Mouse (Mus musculus) brain, embryonic 14.5 days (tissue): ENCODE measurements around the gene Kif3c. TPM values are rescaled to one million over a fixed set of nuclear protein-coding genes. Genes with fewer than 3 reads are reported as not detected.

Experiments used
- DNase-seq: peaks from one replicate; pipeline ENCODE4 v3.0.0-alpha.2; 2011; ENCODE audit warnings: low read depth
- CTCF ChIP-seq: fragments of 200-500 bp; IDR thresholded peaks from 2 replicates; pipeline ENCODE4 v1.5.1; 2012; ENCODE audit warnings: inconsistent platforms, mild to moderate bottlenecking, moderate library complexity, borderline replicate concordance; ENCODE audit not compliant: insufficient read depth, insufficient read length; ENCODE audit errors: extremely low read depth
- POLR2A ChIP-seq: fragments of 200-500 bp; IDR thresholded peaks from 2 replicates; pipeline ENCODE4 v1.6.1; 2012; ENCODE audit warnings: mild to moderate bottlenecking, inconsistent platforms, borderline replicate concordance; ENCODE audit not compliant: poor library complexity, insufficient read depth, insufficient read length, severe bottlenecking; ENCODE audit errors: extremely low read depth
- polyA plus RNA-seq: library from polyadenylated mRNA; depleted of rRNA; stranded (reverse); fragments of >200 nt; gene quantifications from 2 replicates; pipeline ENCODE4 v1.2.3, GENCODE M21; 2012

Kif3c gene
- polyA plus RNA-seq, 1 experiment, result 130 TPM

DNA sequence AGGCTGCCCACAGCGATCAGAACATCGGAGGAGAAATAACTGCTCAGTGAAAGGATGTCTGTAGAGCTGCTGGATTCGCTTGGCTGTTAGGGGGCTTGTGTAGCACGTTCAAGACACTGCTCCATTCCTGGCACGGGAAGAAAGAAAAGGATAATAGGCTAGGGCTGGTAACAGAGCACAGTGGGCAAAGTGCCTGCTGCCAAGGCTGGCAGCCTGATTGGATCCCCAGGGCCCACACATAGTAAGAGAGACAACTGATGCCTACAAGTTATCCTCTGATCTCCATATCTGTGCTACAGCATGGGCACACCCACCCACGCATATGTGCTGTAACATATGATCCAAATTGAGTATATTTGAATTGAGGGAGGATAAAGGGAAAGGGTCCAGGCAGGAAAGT lies 41.7 kb downstream of the Kif3c start:
- TF ChIP-seq CTCF (no peak), POLR2A (no peak)
- peak; percentile 79 for DNase-seq

DNA sequence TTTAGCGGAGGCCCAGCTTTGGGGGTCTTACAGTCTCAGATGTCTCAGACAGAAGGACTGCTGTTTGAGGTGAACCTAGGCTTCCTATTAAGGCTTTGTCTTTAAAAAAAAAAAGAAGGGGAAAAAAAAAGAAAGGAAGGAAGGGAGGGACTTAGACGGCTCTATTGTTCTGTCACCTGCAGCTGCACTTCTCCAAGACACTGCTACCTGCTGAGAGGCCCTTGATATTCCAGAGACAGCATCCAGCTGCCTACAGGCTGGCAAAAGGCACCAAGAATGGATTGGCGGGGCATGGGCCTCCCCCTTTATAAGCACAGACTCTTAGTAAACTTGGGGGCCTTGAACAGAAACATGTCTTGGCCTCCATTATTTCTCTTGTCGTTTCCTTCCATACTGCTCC lies 50.0 kb downstream of the Kif3c start:
- no peak for TF ChIP-seq CTCF
- TF ChIP-seq POLR2A, result no peak
- DNase-seq, result no peak

DNA sequence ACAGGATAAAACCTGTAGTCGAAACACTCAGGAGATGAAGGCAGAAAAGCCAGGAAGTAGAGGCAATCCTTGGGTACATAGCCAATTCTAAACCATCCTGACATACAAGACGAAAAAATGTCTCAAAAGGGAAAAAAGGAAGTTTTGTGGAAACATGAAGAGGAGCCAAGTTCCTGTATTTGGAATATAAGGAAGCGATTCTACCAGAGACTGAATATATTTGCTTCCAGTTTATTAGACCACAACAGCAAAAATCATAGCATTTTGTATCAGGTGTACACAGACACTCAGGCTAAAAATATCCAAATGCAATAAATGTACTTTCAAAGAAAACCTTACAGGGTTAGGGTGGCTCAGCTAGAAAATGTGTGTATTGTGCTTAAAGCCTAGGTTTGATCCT lies 53.8 kb downstream of the Kif3c start:
- no peak for DNase-seq
- no peak for TF ChIP-seq CTCF
- TF ChIP-seq POLR2A, result no peak

DNA sequence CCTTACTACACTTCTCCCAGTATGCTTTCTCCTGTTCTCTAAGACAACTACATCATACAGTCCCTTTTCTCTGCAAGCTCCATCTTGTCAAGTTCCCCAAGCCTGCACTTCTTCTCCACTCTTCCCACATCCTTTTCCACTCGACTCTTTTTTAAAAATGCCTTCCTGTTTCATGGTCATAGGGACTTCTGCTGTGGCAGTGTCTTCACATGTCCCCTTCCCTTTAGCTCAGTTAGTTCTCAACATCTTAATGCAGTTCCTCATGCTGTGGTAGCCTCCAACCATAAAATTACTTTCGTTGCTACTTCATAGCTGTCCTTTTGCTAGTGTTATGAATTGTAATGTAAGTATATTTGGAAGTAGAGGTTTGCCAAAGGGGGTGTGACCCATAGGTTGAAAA lies 55.6 kb downstream of the Kif3c start:
- no peak for DNase-seq

DNA sequence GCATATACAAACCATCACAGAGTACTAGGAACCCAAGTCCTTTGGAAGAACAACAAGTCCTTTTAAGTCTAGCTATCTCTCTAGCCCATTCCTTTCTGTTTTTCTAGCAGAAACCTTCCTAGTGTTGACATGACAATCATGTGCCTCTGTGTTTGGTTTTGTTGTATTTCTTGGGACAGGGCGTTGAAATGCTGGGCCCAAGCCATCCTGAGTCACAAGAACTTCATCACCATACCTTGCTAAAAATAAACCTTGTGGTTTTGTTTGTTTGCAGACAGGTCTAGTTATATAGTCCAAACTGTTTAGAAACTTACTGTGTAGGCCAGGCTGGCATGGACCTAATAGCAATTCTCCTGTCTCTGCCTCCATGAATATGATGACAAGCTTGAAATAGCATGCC lies 57.9 kb downstream of the Kif3c start:
- no peak for DNase-seq
- TF ChIP-seq CTCF (no peak), POLR2A (no peak)

More for the DNA sequence above, 55.6 kb downstream of the Kif3c start:
- TF ChIP-seq CTCF (no peak), POLR2A (no peak)

DNA sequence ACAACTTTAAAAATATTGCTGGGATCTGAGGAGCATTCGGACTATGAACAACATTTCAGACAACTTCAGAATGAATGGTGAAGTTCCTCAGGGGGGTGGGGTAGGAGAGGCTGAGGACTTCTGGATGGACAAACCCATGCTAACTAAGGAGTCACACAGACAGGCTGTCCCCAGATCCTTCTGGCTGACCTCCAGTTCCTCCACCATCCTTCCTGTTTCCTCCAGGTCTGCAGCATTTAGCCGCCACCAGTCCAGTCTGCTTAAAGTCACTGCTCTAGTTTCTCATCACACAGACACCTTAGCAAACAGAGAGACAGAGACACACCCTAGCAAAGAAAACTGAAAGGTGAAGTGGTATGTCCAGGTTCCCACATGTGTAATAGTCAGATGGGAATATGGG lies 59.2 kb downstream of the Kif3c start:
- no peak for TF ChIP-seq POLR2A
- TF ChIP-seq CTCF, result no peak
- DNase-seq, result no peak

DNA sequence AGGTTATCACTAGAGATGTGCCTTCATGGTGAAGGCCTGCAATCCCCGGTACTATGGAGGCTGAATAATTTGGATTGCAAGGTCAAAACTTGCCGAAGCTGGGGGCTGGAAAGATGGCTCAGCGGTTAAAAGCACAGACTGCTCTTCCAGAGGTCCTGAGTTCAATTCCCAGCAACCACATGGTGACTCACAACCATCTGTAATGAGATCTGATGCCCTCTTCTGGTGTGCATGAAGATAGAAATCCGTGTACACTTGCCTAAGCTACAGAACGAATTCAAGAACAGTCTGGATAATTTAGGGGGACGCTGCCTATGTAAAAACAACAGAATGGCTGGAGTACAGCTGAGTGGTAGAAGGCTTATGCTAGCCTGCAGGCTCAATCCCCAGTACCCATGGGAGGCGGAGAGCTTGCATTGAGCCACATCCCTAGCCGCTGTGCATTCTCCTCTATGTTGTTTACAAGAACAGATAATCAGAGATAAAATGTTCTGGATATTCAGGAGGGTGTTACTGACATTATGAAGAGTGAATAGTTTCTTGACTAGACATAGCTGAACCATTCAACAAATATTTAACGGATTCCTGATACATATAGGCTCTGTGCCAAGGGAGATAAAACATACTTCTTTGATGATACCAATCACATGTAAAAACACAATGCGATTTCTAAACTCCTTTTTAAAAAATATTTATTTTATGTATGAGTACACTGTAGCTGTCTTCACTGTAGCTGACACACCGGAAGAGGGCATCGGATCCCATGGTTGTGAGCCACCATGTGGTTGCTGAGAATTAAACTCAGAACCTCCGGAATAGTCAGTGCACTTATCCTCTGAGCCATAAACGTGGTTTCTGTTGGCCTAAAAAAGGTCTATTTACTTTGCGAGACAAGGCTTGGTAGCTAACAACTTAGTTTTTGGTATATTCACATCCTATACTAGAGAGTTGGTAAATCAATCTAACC lies 60.7 kb downstream of the Kif3c start:
- peak; percentile 70 for DNase-seq

DNA sequence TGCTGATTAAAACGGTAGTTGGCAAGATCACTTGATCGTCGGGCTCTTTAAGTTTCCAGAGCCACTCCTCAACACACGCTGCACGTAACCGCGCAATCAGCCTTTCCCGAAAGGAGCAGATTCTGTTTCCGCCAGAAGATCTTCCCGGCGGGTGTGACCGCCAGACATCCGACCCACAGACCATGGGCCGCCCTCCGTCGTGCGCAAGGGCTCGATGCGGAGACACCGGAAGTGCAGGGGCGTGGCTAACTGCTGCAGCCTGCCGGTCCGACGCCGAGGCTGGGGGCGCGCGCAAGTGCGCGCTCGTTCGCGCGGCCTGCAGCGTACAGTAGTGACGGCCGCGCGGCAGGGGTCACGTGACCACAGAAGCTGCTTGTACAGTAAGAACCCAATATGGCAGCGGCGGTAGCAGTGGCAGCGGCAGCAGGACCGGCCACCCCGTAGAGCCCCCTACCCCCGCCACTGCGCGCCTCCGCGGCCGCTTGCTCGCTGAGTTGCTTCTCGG lies 61.6 kb downstream of the Kif3c start, which contains the start of gene Asxl2:
TSS of gene Asxl2 (plus strand) at position 328 of the 505 bp plus-strand sequence.
- TF ChIP-seq CTCF (no peak), POLR2A (0 out of 2 replicates have a peak, but pooled peaks have one; percentile 51)
- DNase-seq, result peak; percentile 100

More for the DNA sequence above, 60.7 kb downstream of the Kif3c start:
- TF ChIP-seq POLR2A, result no peak
- TF ChIP-seq CTCF, result peak; percentile 30; the same call in 1 of the 2 replicates

DNA sequence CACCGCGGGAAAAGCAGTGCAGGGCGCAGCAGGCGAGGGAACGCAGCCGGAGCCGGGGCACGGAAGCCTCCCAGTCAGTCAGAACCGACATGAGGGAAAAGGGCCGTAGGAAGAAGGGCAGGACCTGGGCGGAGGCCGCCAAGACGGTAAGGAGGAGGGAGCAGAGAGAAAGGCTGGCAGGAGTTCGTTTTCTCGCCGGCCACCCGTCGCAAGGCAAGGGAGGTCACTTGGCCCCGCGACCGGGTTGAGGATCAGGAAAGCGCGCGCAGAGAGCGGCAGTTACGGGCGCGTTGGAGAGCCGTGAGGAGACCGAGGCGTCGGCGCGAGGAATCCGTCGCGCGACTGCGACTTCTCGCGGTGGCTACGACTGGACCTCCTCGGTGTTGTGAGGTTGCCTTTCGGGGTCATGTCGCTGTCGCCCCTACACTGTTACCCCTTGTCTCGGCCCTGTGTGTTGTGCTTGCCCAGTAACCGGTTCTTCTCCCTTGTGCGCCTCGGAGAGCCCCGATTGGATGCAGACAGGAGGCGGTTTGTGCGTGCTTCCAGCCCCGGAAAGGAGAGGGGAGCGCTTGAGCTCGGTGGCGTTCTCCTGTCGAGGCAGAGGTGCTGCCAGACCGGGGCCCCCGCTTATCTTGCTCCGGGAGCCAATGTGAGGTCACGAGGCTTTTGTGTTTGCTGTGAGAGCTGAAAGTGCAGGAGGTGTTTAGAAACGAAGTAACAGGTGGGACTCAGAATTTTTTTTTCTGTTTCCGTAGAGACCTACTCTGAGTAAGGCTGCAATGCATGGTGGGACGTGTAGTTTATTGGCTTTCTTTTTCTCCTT lies 62.3 kb downstream of the Kif3c start:
- TF ChIP-seq CTCF, result no peak
- no peak for TF ChIP-seq POLR2A
- peak; percentile 87 for DNase-seq

DNA sequence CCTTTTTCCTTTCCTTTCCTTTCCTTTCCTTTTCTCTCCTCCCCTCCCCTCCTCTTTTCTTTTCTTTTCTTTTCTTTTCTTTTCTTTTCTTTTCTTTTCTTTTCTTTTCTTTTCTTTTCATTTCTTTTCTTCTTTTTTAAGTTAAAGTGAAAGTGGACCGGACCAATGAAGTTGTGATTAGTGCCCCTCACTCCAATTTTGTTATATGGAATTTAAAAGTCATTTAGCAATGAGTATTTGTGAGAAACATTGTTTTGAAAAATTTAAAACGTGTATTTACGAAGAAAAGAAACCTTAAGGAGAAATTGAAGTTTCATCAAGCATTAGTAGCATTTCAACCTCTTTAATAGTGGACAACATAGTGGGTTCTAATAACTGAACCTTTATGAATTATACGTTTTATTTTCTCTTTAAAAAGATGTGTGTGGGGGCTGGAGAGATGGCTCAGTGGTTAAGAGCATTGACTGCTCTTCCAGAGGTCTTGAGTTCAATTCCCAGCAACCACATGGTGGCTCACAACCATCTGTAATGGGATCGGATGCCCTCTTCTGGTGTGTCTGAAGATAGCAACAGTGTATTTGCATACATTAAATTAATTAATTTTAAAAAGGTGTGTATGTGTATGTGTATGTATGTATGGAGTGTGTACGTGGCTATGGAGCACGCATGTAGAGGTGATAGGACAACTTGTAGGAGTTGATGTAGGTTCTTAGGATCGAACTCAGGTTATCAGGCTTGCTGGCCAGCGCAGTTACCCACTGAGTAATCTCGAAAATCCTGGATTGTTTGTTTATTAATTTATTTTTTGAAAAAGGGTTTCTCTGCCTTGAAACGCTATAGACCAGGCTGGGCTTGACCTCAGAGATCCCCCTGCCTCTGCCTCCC lies 63.2 kb downstream of the Kif3c start:
- TF ChIP-seq CTCF (no peak), POLR2A (no peak)
- DNase-seq, result no peak

DNA sequence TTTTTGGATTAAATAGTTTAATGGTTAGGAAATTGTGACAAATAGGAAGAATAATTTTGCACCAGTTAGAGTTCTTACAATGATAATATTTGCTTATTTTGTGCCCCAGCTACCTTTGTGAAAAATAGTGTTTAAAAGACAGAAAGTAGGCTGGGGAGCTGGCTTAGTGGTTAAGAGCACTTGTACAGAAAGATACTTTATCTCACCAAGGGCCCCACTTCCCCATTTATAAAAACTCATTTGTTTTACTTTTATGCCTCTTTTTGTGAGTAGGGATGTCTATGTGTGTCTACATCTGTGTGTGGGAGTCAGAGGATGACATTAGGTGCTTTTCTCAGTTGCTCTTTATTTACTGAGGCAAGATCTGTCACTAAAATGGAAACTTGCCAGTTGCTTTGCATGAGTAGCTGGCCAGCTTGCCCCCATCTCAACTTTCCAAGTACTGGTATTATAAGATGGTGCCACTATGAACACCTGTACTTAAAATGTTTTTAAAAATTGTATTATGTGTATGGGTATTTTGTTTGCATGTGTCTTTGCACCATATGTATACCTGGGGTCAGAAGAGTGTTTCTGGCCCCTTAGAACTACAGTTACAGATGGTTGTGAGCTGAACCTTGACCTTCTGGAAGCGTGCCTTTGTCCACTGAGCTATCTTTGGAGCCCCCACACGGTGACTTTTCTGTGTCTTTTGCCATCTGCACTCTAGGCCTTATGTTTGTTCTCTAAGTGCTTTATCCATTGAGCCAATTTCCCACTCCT lies 64.9 kb downstream of the Kif3c start:
- no peak for TF ChIP-seq CTCF
- TF ChIP-seq POLR2A, result no peak
- no peak for DNase-seq
